Mouse (Mus musculus) heart, embryonic 10.5 days (tissue): ENCODE data around the gene Spryd3. TPM values are rescaled to one million over a fixed set of nuclear protein-coding genes. Genes with fewer than 3 reads are reported as not detected.

ENCODE experiments used
- DNase-seq: peaks from one replicate; pipeline ENCODE4 v3.0.0-alpha.2; 2017; ENCODE audit warnings: low spot score
- H3K27ac ChIP-seq: fragments of 300-500 bp; sonication (generic); 2 replicates; pipeline ENCODE4 v1.5.1; 2016; ENCODE audit warnings: mild to moderate bottlenecking
- H3K27me3 ChIP-seq: fragments of 300-500 bp; sonication (generic); 2 replicates; pipeline ENCODE4 v1.6.1; 2016; ENCODE audit warnings: mild to moderate bottlenecking; ENCODE audit not compliant: poor library complexity, insufficient read depth, severe bottlenecking
- H3K36me3 ChIP-seq: fragments of 300-500 bp; sonication (generic); 2 replicates; pipeline ENCODE4 v1.6.1; 2016; ENCODE audit warnings: mild to moderate bottlenecking, moderate library complexity
- H3K4me1 ChIP-seq: fragments of 300-500 bp; sonication (generic); 2 replicates; pipeline ENCODE4 v1.6.1; 2016; ENCODE audit warnings: mild to moderate bottlenecking
- H3K4me3 ChIP-seq: fragments of 300-500 bp; sonication (generic); 2 replicates; pipeline ENCODE4 v1.5.1; 2016; ENCODE audit warnings: mild to moderate bottlenecking, moderate library complexity
- H3K9me3 ChIP-seq: fragments of 300-500 bp; sonication (generic); 2 replicates; pipeline ENCODE4 v1.6.1; 2016; ENCODE audit warnings: mild to moderate bottlenecking, moderate library complexity
- WGBS: fragments of 180-500 bp; shearing (Covaris S2); methylation state at CpG from one replicate; pipeline ENCODE4 v1.1.7; 2016; 5-methylcytosine and 5-hydroxymethylcytosine counted together
- polyA plus RNA-seq: library from polyadenylated mRNA; unstranded; fragments of >200 nt; fragmentation: Nextera tagmentation; extraction: Ambion mirVana; gene quantifications from 2 replicates; pipeline ENCODE4 v1.2.1, GENCODE M21; 2016

Gene Spryd3
- polyA plus RNA-seq, 1 experiment from 2014 or later = 19.0 TPM

GRCm38 (mm10) chr15:102117461-102118443 lies 18.3 kb downstream of the Spryd3 start:
- Histone ChIP-seq H3K9me3 (no peaks in the 10 kb centered on the region), H3K27me3 (no peaks in the 10 kb centered on the region), H3K4me3 (no peak overlapping the region), H3K27ac (no peak overlapping the region), H3K4me1 (peaks cover 4% of the 10 kb centered on the region; the same call in 1 of the 2 replicates), H3K36me3 (peaks cover 95% of the 10 kb centered on the region)
- WGBS = 73% methylated on average over 19 of the region's 19 CpGs
- DNase-seq = no peak

GRCm38 (mm10) chr15:102116753-102117415 lies 19.1 kb downstream of the Spryd3 start:
- Histone ChIP-seq H3K9me3 (no peaks in the 10 kb centered on the region), H3K36me3 (peaks cover 96% of the 10 kb centered on the region), H3K27me3 (no peaks in the 10 kb centered on the region), H3K4me3 (no peak overlapping the region), H3K4me1 (peaks cover 5% of the 10 kb centered on the region; the same call in 1 of the 2 replicates), H3K27ac (no peak overlapping the region)
- 82% methylated on average over 11 of the region's 11 CpGs for WGBS
- DNase-seq = no peak

DNA sequence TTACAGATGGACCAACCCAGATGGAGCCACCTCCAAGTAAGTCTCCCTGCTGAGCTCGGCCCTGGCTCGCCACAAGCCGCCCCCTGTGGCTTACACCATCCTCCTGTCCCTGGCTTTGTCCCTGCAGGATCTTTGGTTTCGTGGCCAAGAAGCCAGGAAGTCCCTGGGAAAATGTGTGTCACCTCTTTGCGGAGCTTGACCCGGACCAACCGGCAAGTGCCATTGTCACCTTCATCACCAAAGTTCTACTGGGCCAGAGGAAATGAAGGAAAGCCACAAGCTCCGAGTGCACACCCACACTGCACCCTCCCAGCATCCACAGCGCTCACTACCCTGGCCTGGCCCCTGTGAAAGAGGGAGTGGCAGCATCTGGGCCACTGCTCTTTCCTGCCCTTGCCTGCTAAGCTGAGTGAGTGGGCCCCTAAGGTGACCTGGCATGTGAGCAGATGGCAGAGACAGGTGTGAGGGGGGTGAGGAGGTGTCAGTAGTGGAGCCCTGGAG lies 20.3 kb downstream of the Spryd3 start:
- 75% methylated on average over 9 of the region's 9 CpGs for WGBS
- H3K9me3 ChIP-seq = no peaks in the 10 kb centered on the region
- peaks cover 98% of the 10 kb centered on the region for H3K36me3 ChIP-seq
- H3K4me3 ChIP-seq = no peak overlapping the region
- H3K27ac ChIP-seq = peak overlapping the region; percentile 36; the same call in 1 of the 2 replicates
- no peaks in the 10 kb centered on the region for H3K27me3 ChIP-seq
- no peak for DNase-seq
- peaks cover 14% of the 10 kb centered on the region for H3K4me1 ChIP-seq

GRCm38 (mm10) chr15:102114651-102115260 lies 21.3 kb downstream of the Spryd3 start:
- H3K36me3 ChIP-seq = peaks cover 98% of the 10 kb centered on the region
- 83% methylated on average over 7 of the region's 7 CpGs for WGBS

DNA sequence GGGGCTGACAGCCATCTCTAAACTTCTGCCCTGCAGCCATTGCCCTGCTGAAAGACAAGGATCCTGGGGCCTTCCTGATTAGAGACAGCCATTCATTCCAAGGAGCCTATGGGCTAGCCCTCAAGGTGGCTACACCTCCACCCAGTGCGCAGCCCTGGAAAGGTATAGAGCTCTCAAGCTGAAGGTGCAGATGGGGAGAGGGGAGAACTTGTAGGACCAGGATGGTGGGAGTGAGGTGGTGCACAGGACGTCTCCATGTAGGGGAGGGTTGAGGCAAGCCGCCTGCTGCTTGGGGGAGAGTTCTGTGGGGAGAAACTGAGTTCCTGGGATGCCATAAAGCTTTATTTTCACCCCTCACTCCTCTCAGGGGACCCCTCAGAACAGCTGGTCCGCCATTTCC lies 22.4 kb downstream of the Spryd3 start:
- no peak overlapping the region for H3K4me3 ChIP-seq
- DNase-seq = no peak
- 84% methylated on average over 4 of the region's 4 CpGs for WGBS
- H3K9me3 ChIP-seq = no peaks in the 10 kb centered on the region
- no peak overlapping the region for H3K27ac ChIP-seq
- peaks cover 32% of the 10 kb centered on the region for H3K4me1 ChIP-seq
- H3K36me3 ChIP-seq = peaks cover 98% of the 10 kb centered on the region
- no peaks in the 10 kb centered on the region for H3K27me3 ChIP-seq

More at GRCm38 (mm10) chr15:102114651-102115260, 21.3 kb downstream of the Spryd3 start:
- no peaks in the 10 kb centered on the region for H3K27me3 ChIP-seq
- H3K9me3 ChIP-seq = no peaks in the 10 kb centered on the region
- no peak for DNase-seq
- peaks cover 22% of the 10 kb centered on the region for H3K4me1 ChIP-seq
- no peak overlapping the region for H3K4me3 ChIP-seq
- H3K27ac ChIP-seq = no peak overlapping the region

- H3K4me3 ChIP-seq = no peak overlapping the region
- no peak for DNase-seq
- H3K9me3 ChIP-seq = no peaks in the 10 kb centered on the region
- 0 out of 2 replicates have a peak overlapping the region, but pooled peaks have one; percentile 38 for H3K27ac ChIP-seq
- peaks cover 40% of the 10 kb centered on the region for H3K4me1 ChIP-seq
- H3K27me3 ChIP-seq = no peaks in the 10 kb centered on the region
- H3K36me3 ChIP-seq = peaks cover 94% of the 10 kb centered on the region
- WGBS = 74% methylated on average over 8 of the region's 8 CpGs
Measured at GRCm38 (mm10) chr15:102112827-102113226, 23.2 kb downstream of the Spryd3 start.

DNA sequence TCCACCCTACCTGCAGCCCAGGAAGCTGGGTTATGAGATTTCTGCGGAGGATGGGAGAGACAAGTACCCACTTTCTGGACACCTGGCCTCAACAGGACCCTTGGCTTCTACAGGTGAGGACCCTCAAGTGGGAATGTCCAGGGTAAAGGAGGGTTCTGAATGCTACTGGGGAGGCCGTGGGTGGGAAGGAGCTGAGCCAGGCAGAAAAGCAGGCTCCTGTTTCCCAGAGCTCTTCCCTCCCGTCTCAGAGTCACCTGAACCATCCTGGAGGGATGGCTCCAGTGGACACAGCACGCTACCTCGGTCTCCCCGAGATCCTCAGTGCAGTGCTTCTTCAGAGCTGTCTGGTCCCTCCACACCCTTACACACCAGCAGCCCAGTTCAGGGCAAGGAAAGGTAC lies 23.9 kb downstream of the Spryd3 start:
- Histone ChIP-seq H3K9me3 (no peaks in the 10 kb centered on the region), H3K4me3 (no peak overlapping the region), H3K27ac (0 out of 2 replicates have a peak overlapping the region, but pooled peaks have one; percentile 38), H3K36me3 (peaks cover 90% of the 10 kb centered on the region), H3K4me1 (peaks cover 47% of the 10 kb centered on the region), H3K27me3 (peaks cover 3% of the 10 kb centered on the region)
- no peak for DNase-seq
- WGBS = 85% methylated on average over 6 of the region's 6 CpGs

GRCm38 (mm10) chr15:102111495-102111829 lies 24.6 kb downstream of the Spryd3 start:
- Histone ChIP-seq H3K27ac (no peak overlapping the region), H3K4me3 (no peak overlapping the region), H3K9me3 (no peaks in the 10 kb centered on the region), H3K4me1 (peaks cover 54% of the 10 kb centered on the region), H3K36me3 (peaks cover 88% of the 10 kb centered on the region), H3K27me3 (peaks cover 10% of the 10 kb centered on the region)
- DNase-seq = no peak
- WGBS = 81% methylated on average over 11 of the region's 11 CpGs

DNA sequence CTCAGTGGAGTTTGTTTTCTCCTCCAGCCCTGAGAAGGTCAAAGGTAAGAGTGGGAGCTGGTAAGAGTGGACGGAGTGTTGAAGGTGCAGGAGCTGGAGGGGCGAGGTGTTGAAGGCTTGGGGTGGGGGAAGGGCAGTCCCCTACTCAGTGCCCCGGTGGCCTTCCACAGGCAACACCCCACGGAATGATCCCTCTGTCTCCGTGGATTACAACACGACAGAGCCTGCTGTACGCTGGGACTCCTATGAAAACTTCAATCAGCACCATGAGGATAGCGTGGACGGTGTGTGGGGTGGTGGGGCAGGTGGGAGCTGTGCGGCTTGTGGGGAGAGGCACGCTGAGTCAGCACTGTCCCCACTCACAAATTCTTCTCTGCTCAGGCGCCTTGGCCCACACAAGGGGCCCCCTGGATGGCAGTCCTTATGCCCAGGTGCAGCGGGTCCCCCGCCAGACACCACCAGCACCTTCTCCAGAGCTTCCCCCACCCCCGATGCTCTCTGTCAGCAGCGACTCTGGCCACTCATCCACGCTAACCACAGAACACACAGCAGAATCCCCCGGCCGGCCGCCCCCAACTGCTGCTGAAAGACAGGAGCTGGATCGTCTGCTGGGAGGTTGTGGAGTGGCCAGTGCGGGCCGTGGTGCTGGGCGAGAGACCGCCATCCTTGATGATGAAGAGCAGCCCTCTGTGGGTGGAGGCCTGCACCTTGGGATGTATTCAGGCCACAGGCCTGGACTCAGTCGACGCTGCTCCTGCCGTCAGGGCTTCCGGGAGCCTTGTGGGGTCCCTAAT lies 25.1 kb downstream of the Spryd3 start:
- Histone ChIP-seq H3K4me1 (peaks cover 59% of the 10 kb centered on the region), H3K36me3 (peaks cover 82% of the 10 kb centered on the region), H3K27me3 (peaks cover 16% of the 10 kb centered on the region), H3K9me3 (no peaks in the 10 kb centered on the region), H3K27ac (no peak overlapping the region), H3K4me3 (no peak overlapping the region)
- WGBS = 71% methylated on average over 29 of the region's 29 CpGs
- no peak for DNase-seq

- no peak overlapping the region for H3K4me3 ChIP-seq
- peaks cover 22% of the 10 kb centered on the region for H3K27me3 ChIP-seq
- H3K27ac ChIP-seq = no peak overlapping the region
- peaks cover 78% of the 10 kb centered on the region for H3K36me3 ChIP-seq
- peaks cover 66% of the 10 kb centered on the region for H3K4me1 ChIP-seq
- no peak for DNase-seq
- no peaks in the 10 kb centered on the region for H3K9me3 ChIP-seq
- WGBS = 92% methylated on average over 7 of the region's 7 CpGs
Measured at GRCm38 (mm10) chr15:102110271-102110670, 25.8 kb downstream of the Spryd3 start.

- H3K9me3 ChIP-seq = no peaks in the 10 kb centered on the region
- H3K36me3 ChIP-seq = peaks cover 66% of the 10 kb centered on the region
- 53% methylated on average over 18 of the region's 18 CpGs for WGBS
- DNase-seq = peak; percentile 87
- H3K27me3 ChIP-seq = peaks cover 25% of the 10 kb centered on the region
- peaks cover 80% of the 10 kb centered on the region for H3K4me1 ChIP-seq
- 0 out of 2 replicates have a peak overlapping the region, but pooled peaks have one; percentile 11 for H3K27ac ChIP-seq
- no peak overlapping the region for H3K4me3 ChIP-seq
Measured at GRCm38 (mm10) chr15:102108651-102109525, 27.1 kb downstream of the Spryd3 start.
